Mouse (Mus musculus) myocyte (in vitro differentiated cells): Measurements from ENCODE around the gene Wnt4. TPM values are rescaled to one million over a fixed set of nuclear protein-coding genes. Genes with fewer than 3 reads are reported as not detected.

Experiments used
- H3K27me3 ChIP-seq: one replicate; pipeline ENCODE4 v1.6.1; 2011; ENCODE audit not compliant: control insufficient read depth, insufficient read depth, insufficient read length
- H3K36me3 ChIP-seq: one replicate; pipeline ENCODE4 v1.6.1; 2011; ENCODE audit not compliant: control insufficient read depth, insufficient read depth
- H3K4me2 ChIP-seq: one replicate; pipeline ENCODE4 v1.6.1; 2011; ENCODE audit warnings: low read depth, control low read depth
- H3K4me3 ChIP-seq: one replicate; pipeline ENCODE4 v1.5.1; 2011; ENCODE audit warnings: mild to moderate bottlenecking, control low read depth, moderate library complexity
- H3K79me2 ChIP-seq: one replicate; pipeline ENCODE4 v1.6.1; 2011; ENCODE audit not compliant: control insufficient read depth, insufficient read depth
- H3ac ChIP-seq: one replicate; pipeline ENCODE4 v1.6.1; 2011; ENCODE audit not compliant: control insufficient read depth, insufficient read length
- CEBPB ChIP-seq: IDR thresholded peaks from 2 replicates; pipeline ENCODE4 v1.6.1; 2011; ENCODE audit warnings: mild to moderate bottlenecking, moderate library complexity; ENCODE audit not compliant: poor library complexity, insufficient read depth, severe bottlenecking
- E2F4 ChIP-seq: IDR thresholded peaks from one replicate; pipeline ENCODE4 v1.6.1; 2011; ENCODE audit warnings: mild to moderate bottlenecking, control low read depth, moderate library complexity; ENCODE audit not compliant: insufficient read depth
- MAX ChIP-seq: IDR thresholded peaks from one replicate; pipeline ENCODE4 v1.6.1; 2011; ENCODE audit warnings: low read depth, mild to moderate bottlenecking, control low read depth
- MYOD1 ChIP-seq, 3 experiments: IDR thresholded peaks; one replicate each; pipeline ENCODE4 v1.6.1; 2011; ENCODE audit warnings: control low read depth in 2 of 3, low read depth in 2 of 3, mild to moderate bottlenecking in 2 of 3, moderate library complexity in 1 of 3; ENCODE audit not compliant: insufficient read length in 2 of 3, control insufficient read depth in 1 of 3
- MYOG ChIP-seq, 3 experiments: IDR thresholded peaks; one replicate each; pipeline ENCODE4 v1.6.1; 2011; ENCODE audit warnings: control low read depth in 2 of 3, low read depth in 2 of 3, mild to moderate bottlenecking in 2 of 3; ENCODE audit not compliant: insufficient read length in 2 of 3, control insufficient read depth in 1 of 3, insufficient read depth in 1 of 3
- POLR2A ChIP-seq: IDR thresholded peaks from one replicate; pipeline ENCODE4 v1.6.1; 2011; ENCODE audit warnings: low read depth, mild to moderate bottlenecking, control low read depth, moderate library complexity; ENCODE audit not compliant: insufficient read length
- POLR2AphosphoS2 ChIP-seq: IDR thresholded peaks from one replicate; pipeline ENCODE4 v1.6.1; 2011; ENCODE audit warnings: low read depth, control low read depth; ENCODE audit not compliant: insufficient read length
- REST ChIP-seq: IDR thresholded peaks from one replicate; pipeline ENCODE4 v1.6.1; 2011; ENCODE audit warnings: mild to moderate bottlenecking, control low read depth, moderate library complexity; ENCODE audit not compliant: insufficient read depth, insufficient read length
- SRF ChIP-seq: IDR thresholded peaks from one replicate; pipeline ENCODE4 v1.6.1; 2011; ENCODE audit warnings: low read depth; ENCODE audit not compliant: control insufficient read depth, insufficient read length
- TCF12 ChIP-seq: IDR thresholded peaks from one replicate; pipeline ENCODE4 v1.6.1; 2011; ENCODE audit warnings: mild to moderate bottlenecking, control low read depth; ENCODE audit not compliant: poor library complexity, insufficient read depth, severe bottlenecking
- TCF3 ChIP-seq: IDR thresholded peaks from one replicate; pipeline ENCODE4 v1.6.1; 2011; ENCODE audit warnings: low read depth, control low read depth; ENCODE audit not compliant: insufficient read length
- USF1 ChIP-seq: IDR thresholded peaks from one replicate; pipeline ENCODE4 v1.6.1; 2011; ENCODE audit warnings: low read depth, mild to moderate bottlenecking, control low read depth, moderate library complexity
- polyA plus RNA-seq: library from polyadenylated mRNA; unstranded; fragments of >200 nt; fragmentation: generic; extraction: Trizol; gene quantifications from one replicate; pipeline ENCODE4 v1.2.1, GENCODE M21; 2012; ENCODE audit warnings: missing spikeins

Wnt4 gene
- polyA plus RNA-seq, 1 experiment, result 5.2 TPM

- no peak overlapping the region for H3K4me3 ChIP-seq
- TF ChIP-seq CEBPB, result no peak
- no peak for TF ChIP-seq MYOD1 (IDR thresholded peaks at IDR 0.05; ENCODE audit: control insufficient read depth in 1 of 3, insufficient read length in 2 of 3, low read depth in 2 of 3)
- TF ChIP-seq TCF3, result no peak
- no peak for TF ChIP-seq MYOG (IDR thresholded peaks at IDR 0.05; ENCODE audit: control insufficient read depth in 1 of 3, insufficient read depth in 1 of 3, insufficient read length in 2 of 3, low read depth in 2 of 3)
- no peak for TF ChIP-seq POLR2A
- no peak for TF ChIP-seq REST
- no peak for TF ChIP-seq USF1
- TF ChIP-seq TCF12, result no peak
- no peak for TF ChIP-seq E2F4
- TF ChIP-seq POLR2AphosphoS2, result no peak
- TF ChIP-seq MAX, result no peak
- TF ChIP-seq SRF, result no peak
- H3K4me2 ChIP-seq, result no peak overlapping the region
- H3ac ChIP-seq, result no peak overlapping the region
- no peaks in the 10 kb centered on the region for H3K27me3 ChIP-seq
- H3K36me3 ChIP-seq, result no peaks in the 10 kb centered on the region
- H3K79me2 ChIP-seq, result no peaks in the 10 kb centered on the region
Observed at GRCm38 (mm10) chr4:137304106-137304505, 26.8 kb downstream of the Wnt4 start.

GRCm38 (mm10) chr4:137305066-137305465 is 27.8 kb downstream of the Wnt4 start:
- Histone ChIP-seq H3K36me3 (no peaks in the 10 kb centered on the region), H3K4me2 (no peak overlapping the region), H3ac (no peak overlapping the region), H3K4me3 (no peak overlapping the region), H3K79me2 (no peaks in the 10 kb centered on the region), H3K27me3 (no peaks in the 10 kb centered on the region)
- no peak for TF ChIP-seq TCF3
- TF ChIP-seq REST, result no peak
- no peak for TF ChIP-seq E2F4
- no peak for TF ChIP-seq CEBPB
- no peak for TF ChIP-seq SRF
- no peak for TF ChIP-seq MYOG (IDR thresholded peaks at IDR 0.05; ENCODE audit: control insufficient read depth in 1 of 3, insufficient read depth in 1 of 3, insufficient read length in 2 of 3, low read depth in 2 of 3)
- no peak for TF ChIP-seq TCF12
- no peak for TF ChIP-seq POLR2A
- TF ChIP-seq MAX, result no peak
- no peak for TF ChIP-seq USF1
- TF ChIP-seq POLR2AphosphoS2, result no peak
- no peak for TF ChIP-seq MYOD1 (IDR thresholded peaks at IDR 0.05; ENCODE audit: control insufficient read depth in 1 of 3, insufficient read length in 2 of 3, low read depth in 2 of 3)

GRCm38 (mm10) chr4:137305831-137306576 is 28.7 kb downstream of the Wnt4 start:
- TF ChIP-seq MYOD1 (IDR thresholded peaks at IDR 0.05; ENCODE audit: control insufficient read depth in 1 of 3, insufficient read length in 2 of 3, low read depth in 2 of 3), result peak in 1 of 3 experiments; percentile 2
- no peak for TF ChIP-seq TCF12
- no peak for TF ChIP-seq USF1
- TF ChIP-seq POLR2AphosphoS2, result no peak
- TF ChIP-seq MAX, result no peak
- TF ChIP-seq TCF3, result no peak
- Histone ChIP-seq H3K4me2 (no peak overlapping the region), H3K27me3 (no peaks in the 10 kb centered on the region), H3K36me3 (no peaks in the 10 kb centered on the region), H3ac (no peak overlapping the region), H3K79me2 (no peaks in the 10 kb centered on the region), H3K4me3 (no peak overlapping the region)

- TF ChIP-seq POLR2AphosphoS2, result no peak
- no peak for TF ChIP-seq SRF
- TF ChIP-seq TCF3, result no peak
- no peak for TF ChIP-seq MYOD1 (IDR thresholded peaks at IDR 0.05; ENCODE audit: control insufficient read depth in 1 of 3, insufficient read length in 2 of 3, low read depth in 2 of 3)
- no peak for TF ChIP-seq TCF12
- no peak for TF ChIP-seq REST
- TF ChIP-seq E2F4, result no peak
- TF ChIP-seq CEBPB, result no peak
- Histone ChIP-seq H3K27me3 (no peaks in the 10 kb centered on the region), H3K4me3 (no peak overlapping the region), H3K79me2 (no peaks in the 10 kb centered on the region), H3K36me3 (no peaks in the 10 kb centered on the region), H3ac (no peak overlapping the region), H3K4me2 (no peak overlapping the region)
Observed at GRCm38 (mm10) chr4:137306577-137306888, 29.2 kb downstream of the Wnt4 start.

GRCm38 (mm10) chr4:137306991-137307706 is 29.9 kb downstream of the Wnt4 start:
- no peak overlapping the region for H3ac ChIP-seq
- no peaks in the 10 kb centered on the region for H3K36me3 ChIP-seq
- no peaks in the 10 kb centered on the region for H3K27me3 ChIP-seq
- no peak overlapping the region for H3K4me3 ChIP-seq
- no peaks in the 10 kb centered on the region for H3K79me2 ChIP-seq
- H3K4me2 ChIP-seq, result no peak overlapping the region
- no peak for TF ChIP-seq REST
- TF ChIP-seq CEBPB, result no peak
- no peak for TF ChIP-seq MYOG (IDR thresholded peaks at IDR 0.05; ENCODE audit: control insufficient read depth in 1 of 3, insufficient read depth in 1 of 3, insufficient read length in 2 of 3, low read depth in 2 of 3)
- TF ChIP-seq E2F4, result no peak
- no peak for TF ChIP-seq MYOD1 (IDR thresholded peaks at IDR 0.05; ENCODE audit: control insufficient read depth in 1 of 3, insufficient read length in 2 of 3, low read depth in 2 of 3)
- TF ChIP-seq POLR2AphosphoS2, result no peak
- TF ChIP-seq TCF3, result no peak
- TF ChIP-seq TCF12, result no peak
- no peak for TF ChIP-seq USF1
